Mouse (Mus musculus): ENCODE measurements around the gene Begain.

The Begain gene

GRCm38 (mm10) chr12:109068167-109068653, at the start of gene Begain:
Begain (minus strand) TSS chr12:109068217.
- DNase-seq (ENCODE audit: low read depth), result no peak

GRCm38 (mm10) chr12:109115707-109116106, 47.7 kb upstream of the Begain start:
- DNase-seq (ENCODE audit: low read depth), result no peak

GRCm38 (mm10) chr12:109115161-109115560, 47.1 kb upstream of the Begain start:
- no peak for DNase-seq (ENCODE audit: low read depth)

- DNase-seq (ENCODE audit: low read depth), result no peak
These were observed 45.1 kb upstream of the Begain start for GRCm38 (mm10) chr12:109112996-109113592.

GRCm38 (mm10) chr12:109112354-109112995, 44.5 kb upstream of the Begain start:
- no peak for DNase-seq (ENCODE audit: low read depth)

- DNase-seq (ENCODE audit: low read depth), result no peak
These were observed 40.9 kb upstream of the Begain start for GRCm38 (mm10) chr12:109108911-109109310.

GRCm38 (mm10) chr12:109100381-109100780, 32.4 kb upstream of the Begain start:
- no peak for DNase-seq (ENCODE audit: low read depth)

- no peak for DNase-seq (ENCODE audit: low read depth)
These were observed 22.6 kb upstream of the Begain start for GRCm38 (mm10) chr12:109090456-109091130.

GRCm38 (mm10) chr12:109090041-109090440, 22.0 kb upstream of the Begain start:
- DNase-seq (ENCODE audit: low read depth), result no peak

GRCm38 (mm10) chr12:109086111-109086510, 18.1 kb upstream of the Begain start:
- DNase-seq (ENCODE audit: low read depth), result no peak

- DNase-seq (ENCODE audit: low read depth), result no peak
These were observed 17.7 kb upstream of the Begain start for GRCm38 (mm10) chr12:109085674-109086073.

GRCm38 (mm10) chr12:109085046-109085445, 17.0 kb upstream of the Begain start:
- no peak for DNase-seq (ENCODE audit: low read depth)

GRCm38 (mm10) chr12:109083476-109083875, 15.5 kb upstream of the Begain start:
- no peak for DNase-seq (ENCODE audit: low read depth)

- no peak for DNase-seq (ENCODE audit: low read depth)
These were observed 9.0 kb upstream of the Begain start for GRCm38 (mm10) chr12:109077036-109077435.

GRCm38 (mm10) chr12:109074777-109075285, 6.8 kb upstream of the Begain start:
- no peak for DNase-seq (ENCODE audit: low read depth)

GRCm38 (mm10) chr12:109074106-109074505, 6.1 kb upstream of the Begain start:
- DNase-seq (ENCODE audit: low read depth), result no peak

GRCm38 (mm10) chr12:109071248-109071647, 3.2 kb upstream of the Begain start:
- no peak for DNase-seq (ENCODE audit: low read depth)

- no peak for DNase-seq (ENCODE audit: low read depth)
These were observed 1.7 kb upstream of the Begain start for GRCm38 (mm10) chr12:109069751-109070150.

- DNase-seq (ENCODE audit: low read depth), result no peak
These were observed 721 bp upstream of the Begain start for GRCm38 (mm10) chr12:109068738-109069137.

GRCm38 (mm10) chr12:109067561-109068135, 369 bp downstream of the Begain start:
- DNase-seq (ENCODE audit: low read depth), result no peak

- DNase-seq (ENCODE audit: low read depth), result no peak
These were observed 9.4 kb downstream of the Begain start for GRCm38 (mm10) chr12:109058660-109059059.

GRCm38 (mm10) chr12:109057736-109058135, 10.3 kb downstream of the Begain start:
- no peak for DNase-seq (ENCODE audit: low read depth)
